Mouse (Mus musculus) layer of hippocampus, adult 18-20 months (tissue): ENCODE data around the gene Cxcr1. TPM values are rescaled to one million over a fixed set of nuclear protein-coding genes. Genes with fewer than 3 reads are reported as not detected.
A peak's percentile ranks its signal among the peaks of the same experiment; 100 is the strongest.
"Not testable (repeated sequence)": the region's sequence is repeated elsewhere in the genome, so short reads cannot be mapped to it uniquely, and the experiment has no call there.

Experiments used
- DNase-seq, 2 experiments: peaks; one replicate each; pipeline ENCODE4 v3.0.0; 2022; ENCODE audit warnings: low spot score in 2 of 2
- total RNA-seq, 2 experiments: library from RNA; stranded (reverse); gene quantifications; 2 replicates each; pipeline ENCODE4 v1.2.3; 2021

Cxcr1 gene
- total RNA-seq, 2 experiments from 2014 or later, result not detected

DNA sequence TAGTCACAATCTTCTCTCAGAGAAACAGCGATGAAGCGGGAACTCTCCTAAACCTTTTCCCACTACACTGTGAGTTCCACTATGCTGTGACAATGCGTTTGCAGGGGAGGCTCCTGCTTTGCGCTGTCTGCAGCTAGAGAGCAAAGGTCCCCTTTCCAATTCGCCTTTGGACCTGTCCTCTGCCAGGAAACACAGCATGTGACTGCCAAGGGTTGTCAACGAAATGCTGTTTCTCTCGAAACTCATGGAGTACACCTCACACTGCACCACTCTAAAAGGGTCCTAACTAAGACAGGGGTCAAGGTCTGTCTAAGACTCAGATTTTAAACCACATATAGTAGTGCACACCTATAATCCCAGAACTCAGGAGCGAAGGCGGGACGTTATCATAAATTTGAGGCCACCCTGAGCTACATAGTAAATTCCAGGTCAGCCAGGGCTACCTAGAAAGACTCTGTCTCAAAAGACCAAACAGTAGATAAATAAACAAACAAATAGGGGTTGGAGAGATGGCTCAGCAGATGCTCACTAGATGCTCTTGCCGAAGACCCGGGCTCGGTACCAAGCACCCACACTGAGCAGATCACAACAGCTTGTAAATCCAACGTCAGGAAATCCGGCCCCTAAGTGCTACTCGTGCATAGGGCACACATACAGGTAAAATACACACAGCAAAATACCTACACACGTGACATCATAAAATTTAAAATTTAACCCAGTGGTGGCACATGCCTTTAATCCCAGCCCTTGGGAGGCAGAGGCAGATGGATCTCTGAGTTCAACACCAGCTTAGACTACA lies 2.4 kb upstream of the Cxcr1 start:
- DNase-seq, result peak in 1 of 2 experiments; percentile 49

DNA sequence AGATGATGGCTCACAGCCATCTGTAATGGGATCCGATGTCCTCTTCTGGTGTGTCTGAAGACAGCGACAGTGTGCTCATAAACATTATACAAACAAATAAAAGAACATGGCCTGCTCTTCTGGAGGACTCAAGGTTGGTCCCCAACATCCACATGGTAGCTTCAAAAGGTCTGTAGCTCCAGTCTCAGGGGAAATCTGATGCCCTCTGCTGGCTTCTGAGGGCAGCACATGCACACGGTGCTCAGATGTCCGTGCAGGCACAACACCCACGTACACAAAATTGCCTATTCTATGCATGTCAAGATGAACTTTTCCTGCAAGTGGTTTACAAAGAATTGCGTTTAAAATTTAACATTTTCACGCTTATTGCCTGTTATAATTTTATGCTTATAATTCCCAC lies 1.5 kb upstream of the Cxcr1 start:
- peak in 1 of 2 experiments; percentile 32 for DNase-seq

DNA sequence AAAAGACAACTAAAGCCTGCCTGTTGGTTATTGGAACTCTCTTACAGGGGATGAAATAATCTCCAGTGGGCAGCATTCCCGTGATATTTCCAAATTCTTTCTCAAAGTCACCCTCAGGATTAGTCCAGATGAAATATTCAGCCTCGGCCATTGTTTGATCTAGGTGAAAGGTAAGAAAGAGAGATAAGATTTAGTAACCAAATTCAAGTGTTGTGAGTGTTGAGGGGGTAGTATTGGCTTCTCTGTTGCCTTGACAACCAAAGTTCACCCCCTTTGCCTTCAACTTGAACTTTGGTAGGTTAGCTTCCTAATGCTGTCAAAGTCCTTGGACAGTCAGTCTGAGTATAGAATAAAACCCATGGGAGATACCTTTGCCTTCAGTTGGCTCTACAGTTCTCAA lies 1.7 kb downstream of the Cxcr1 start:
- DNase-seq, result no peak

DNA sequence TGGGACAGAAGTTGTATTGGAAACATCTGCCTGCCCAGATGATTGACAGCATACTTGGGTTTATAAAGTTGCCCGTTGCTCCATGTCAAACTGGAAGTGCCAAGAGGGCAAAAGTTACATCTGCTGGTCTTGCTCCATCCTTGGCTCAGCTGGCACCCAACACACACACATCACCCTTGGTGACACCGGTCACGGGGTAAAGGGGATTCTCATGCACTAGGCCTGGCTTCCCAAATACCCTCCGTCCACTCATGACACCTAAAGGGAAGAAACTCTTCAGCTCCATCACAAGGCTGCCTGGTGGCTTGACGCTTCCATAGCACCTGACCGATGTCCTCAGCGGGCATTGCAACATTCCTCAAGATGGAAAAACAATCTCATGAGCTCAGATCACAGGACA lies 4.0 kb downstream of the Cxcr1 start:
- DNase-seq, result no peak

DNA sequence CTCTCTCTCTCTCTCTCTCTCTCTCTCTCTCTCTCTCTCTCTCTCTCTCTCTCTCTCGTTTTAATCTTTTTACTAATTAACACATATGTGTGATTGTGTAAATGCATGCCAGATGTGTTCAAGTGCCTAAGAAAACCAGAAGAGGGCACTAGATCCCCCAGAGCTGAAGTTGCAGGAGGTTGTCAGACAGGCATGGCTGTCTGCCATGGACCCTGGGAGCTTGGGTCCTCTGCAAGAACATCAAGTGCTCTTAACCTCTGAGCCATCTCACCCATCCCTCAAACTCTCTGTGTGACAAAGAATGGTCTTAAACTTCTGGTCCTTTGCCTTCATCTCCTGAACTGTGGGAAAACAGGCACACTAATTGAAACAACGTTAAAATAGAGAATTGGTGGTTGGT lies 11.4 kb downstream of the Cxcr1 start:
- no peak for DNase-seq

- DNase-seq, result no peak
Observed at GRCm38 (mm10) chr1:74181462-74181861, 13.0 kb downstream of the Cxcr1 start.

DNA sequence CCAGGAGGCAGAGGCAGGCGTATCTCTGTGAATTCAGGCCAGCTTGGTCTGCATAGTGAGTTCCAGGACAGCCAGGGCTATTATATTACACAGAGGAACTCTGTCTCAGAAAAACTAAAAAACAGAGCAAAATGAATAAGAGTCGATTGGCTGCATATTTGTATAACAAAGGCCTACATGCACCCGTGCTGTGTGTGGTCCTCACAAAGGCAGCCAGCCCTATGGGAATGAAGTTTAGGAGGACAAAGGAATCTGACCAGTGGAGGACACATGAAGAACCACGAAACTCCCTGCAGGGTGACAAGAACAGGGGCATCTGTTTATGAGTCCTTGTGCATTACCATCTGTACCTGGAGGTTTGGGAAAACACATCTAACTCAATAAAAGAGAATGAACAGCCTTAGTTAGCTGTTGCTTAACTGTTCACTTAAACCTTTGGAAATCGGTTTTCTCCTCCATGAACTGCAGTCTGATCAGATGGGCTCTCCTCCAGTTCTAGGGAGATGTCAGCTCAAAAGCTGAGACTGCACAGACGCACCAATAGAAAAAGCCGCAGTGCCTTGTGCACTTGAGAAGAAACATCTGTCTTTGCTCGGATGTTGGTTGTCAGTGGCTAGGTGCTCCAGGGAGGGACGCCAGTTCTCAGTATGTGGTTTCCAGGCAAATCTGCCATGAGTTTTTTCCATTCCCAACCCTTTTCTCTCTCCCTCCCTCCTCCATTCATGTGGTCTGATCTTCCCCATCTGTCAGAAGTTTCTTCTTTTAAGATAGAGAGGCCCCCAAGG lies 14.6 kb downstream of the Cxcr1 start:
- DNase-seq, result no peak

DNA sequence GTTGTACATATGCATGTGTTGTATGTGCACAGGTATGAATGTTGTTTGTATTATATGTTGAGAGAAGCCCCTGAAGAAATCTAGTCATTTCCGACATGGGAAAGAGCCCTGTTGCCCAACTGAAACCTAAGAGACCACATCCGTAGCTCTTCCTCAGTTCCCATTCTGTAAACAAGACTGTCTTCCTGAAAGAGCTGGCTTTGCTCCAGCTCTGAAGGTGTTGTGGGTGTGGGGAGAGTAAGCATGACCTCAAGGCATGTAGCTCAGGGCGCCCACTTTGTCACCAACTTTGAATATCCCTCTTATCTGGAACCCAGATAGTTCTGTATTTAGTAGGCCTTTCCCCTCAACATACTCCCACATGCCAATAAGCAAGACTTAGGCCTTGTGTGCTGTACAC lies 15.8 kb downstream of the Cxcr1 start:
- no peak for DNase-seq

DNA sequence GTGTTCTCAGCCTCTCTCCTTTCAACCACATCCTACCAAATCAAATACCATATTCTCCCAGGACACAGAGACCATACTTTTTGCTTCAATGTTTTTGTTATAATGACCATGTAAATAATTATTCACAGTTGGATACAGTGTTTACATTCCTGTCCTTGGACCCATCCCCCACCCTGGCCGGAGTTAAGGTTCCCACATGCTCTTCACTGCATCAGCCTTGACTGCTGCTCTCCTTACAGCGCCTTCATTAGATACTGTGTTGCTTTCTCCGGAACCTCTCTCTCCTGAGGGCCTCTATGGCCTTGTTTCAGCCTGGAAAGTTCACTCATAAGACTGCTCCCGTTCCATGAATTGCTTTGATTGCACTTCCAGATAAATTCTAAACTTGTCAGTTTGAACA lies 18.7 kb downstream of the Cxcr1 start:
- no peak for DNase-seq

- DNase-seq, result no peak
Observed at GRCm38 (mm10) chr1:74172722-74173121, 21.7 kb downstream of the Cxcr1 start.

- no peak for DNase-seq
Observed at GRCm38 (mm10) chr1:74169721-74170120, 24.7 kb downstream of the Cxcr1 start.

GRCm38 (mm10) chr1:74167136-74167535 lies 27.3 kb downstream of the Cxcr1 start:
- DNase-seq, result no peak

DNA sequence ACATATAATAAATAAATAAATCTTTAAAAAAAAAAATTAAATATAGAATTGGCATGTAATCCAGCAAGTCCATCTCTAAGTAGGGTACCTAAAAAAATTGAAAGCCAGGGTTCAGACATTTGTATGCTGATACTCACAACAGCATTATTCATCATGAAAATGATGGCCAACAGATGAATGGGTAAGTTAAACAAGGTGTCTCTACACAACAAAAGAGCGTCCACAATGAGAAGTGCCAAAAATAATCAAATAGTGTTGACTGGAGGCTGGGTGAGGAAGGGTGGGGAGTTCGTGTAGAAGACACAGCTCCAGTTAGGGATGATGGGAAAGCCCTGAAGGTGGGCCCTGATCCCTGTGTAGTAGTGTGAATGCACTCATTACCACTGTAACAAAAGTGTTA lies 34.4 kb downstream of the Cxcr1 start:
- DNase-seq, result no peak

GRCm38 (mm10) chr1:74159613-74160012 lies 34.8 kb downstream of the Cxcr1 start:
- DNase-seq, result not testable (repeated sequence)

DNA sequence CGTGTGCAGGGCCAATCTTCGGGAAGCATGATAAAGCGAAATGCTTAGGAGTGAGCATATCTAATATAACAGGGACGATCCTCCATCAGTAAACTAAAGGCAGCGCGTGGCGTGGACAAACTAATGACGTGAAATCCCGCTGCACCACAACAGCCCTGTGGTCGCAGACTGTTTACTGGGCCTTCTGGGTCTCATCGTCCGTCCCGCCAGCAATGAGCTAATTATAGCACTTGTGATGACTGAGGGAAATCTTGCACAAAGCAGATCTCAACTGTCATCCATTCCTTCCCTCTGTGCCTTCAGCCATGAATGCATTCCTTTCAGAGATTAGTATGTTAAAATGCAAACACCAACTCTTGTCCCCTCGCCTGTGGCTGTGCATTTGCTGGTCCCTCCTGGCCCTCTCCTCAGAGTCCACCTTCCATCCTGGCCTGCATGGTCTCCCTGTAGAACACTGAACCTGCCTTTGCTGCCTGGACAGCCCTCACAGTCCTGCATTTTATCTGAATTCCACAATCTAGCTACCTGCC lies 38.0 kb downstream of the Cxcr1 start:
- no peak for DNase-seq

DNA sequence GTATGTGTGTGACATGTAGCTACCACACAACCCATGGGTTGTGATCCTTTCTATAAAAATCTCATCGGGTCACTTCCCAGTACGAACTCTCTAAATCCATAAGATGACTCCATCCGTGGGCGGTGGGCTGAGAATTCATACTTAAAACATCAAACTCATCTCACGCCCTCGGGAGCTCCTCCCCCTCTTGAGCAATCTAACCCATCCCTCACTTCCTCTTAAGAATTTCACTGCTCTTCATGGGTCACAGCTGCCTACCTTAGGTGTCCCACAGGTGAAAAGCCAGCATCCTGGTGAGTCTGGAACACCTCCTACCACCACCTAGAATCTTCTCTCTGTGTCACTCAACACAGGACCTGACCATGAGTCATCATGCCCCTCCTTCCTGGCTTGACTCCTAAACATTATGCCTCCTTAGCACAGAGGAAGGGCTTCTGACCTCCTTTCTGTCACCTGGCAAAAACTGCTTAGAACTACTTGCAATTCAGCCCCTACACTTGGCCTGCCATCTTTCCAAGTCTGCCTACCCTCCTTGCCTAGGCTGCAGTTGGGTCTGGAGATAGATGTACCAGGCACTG lies 38.9 kb downstream of the Cxcr1 start:
- DNase-seq, result no peak

DNA sequence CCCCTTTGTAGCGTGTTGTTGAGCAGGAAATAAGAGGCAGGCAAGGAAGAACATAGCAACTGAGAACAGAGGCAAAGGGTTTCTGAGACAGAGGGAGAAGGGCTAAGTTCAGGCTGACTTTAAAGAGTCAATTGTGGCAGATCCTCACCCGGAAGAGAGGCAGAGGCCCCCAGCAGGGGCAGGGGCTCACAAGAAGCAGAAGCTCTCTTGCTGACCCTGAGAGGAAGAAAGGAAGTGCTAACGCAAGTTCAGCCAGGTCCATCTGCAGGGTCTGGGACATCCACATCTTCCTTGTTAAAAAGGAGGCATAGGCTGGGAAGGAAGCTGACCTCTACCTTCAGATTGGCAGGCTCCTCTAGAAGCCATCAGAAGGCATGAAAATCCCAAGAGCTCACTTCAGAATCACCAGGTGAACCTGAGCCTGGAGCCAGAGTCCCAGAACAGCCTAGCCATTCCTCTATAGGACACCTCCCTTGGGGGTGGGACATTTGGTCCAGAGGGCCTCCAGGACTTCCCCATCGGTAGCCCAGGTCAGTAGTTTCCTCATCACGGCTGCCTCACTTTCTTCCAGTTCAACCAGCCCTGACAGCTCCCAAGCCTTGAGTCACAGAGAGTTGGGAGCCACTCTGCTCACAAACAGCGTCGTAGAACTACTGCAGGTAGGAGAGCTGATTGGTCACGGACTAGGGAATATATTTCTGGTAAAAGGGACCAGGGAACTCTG lies 40.8 kb downstream of the Cxcr1 start, which contains the start of gene Cxcr2:
Gene Cxcr2 (plus strand): TSS at position 529 of the 724 bp plus-strand sequence.
- no peak for DNase-seq

DNA sequence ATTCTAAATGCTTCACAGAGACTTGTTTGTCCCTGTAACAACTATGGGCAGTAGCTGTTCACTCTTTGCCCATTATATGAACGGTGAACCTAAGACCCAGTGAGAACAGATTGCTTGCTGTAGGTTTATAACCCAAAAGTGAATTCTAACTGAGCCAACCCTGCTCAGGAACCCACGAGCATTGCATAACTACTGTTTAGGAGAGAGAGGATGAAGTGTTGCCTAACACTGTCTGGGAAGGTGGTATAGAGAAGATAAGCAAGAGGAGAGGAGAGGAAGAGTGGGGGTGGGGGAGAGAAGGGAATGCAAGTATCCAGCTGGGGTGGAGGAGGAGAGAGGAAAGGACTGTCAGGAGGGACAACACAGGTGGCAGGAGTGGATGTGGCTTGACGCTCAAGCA lies 43.3 kb downstream of the Cxcr1 start:
- DNase-seq, result no peak

DNA sequence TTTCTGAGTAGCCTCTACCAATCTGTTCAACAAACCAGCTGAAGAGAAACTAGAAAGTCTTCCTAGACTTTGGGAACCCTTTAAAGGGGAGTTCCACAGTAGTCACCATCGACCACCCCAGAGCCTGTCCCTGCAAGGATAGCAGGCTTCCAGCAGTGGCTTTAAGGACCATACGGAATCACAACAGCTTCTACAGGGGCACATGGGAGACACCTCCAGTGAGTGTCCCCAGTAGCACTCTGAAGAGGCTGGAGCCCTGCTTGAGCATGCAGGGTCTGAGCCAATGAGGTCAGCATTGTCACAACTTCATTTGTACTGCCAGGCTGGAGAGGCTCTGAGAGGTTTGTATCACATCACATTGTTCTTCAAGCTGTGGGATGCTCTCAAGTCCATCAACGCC lies 44.3 kb downstream of the Cxcr1 start:
- DNase-seq, result no peak

DNA sequence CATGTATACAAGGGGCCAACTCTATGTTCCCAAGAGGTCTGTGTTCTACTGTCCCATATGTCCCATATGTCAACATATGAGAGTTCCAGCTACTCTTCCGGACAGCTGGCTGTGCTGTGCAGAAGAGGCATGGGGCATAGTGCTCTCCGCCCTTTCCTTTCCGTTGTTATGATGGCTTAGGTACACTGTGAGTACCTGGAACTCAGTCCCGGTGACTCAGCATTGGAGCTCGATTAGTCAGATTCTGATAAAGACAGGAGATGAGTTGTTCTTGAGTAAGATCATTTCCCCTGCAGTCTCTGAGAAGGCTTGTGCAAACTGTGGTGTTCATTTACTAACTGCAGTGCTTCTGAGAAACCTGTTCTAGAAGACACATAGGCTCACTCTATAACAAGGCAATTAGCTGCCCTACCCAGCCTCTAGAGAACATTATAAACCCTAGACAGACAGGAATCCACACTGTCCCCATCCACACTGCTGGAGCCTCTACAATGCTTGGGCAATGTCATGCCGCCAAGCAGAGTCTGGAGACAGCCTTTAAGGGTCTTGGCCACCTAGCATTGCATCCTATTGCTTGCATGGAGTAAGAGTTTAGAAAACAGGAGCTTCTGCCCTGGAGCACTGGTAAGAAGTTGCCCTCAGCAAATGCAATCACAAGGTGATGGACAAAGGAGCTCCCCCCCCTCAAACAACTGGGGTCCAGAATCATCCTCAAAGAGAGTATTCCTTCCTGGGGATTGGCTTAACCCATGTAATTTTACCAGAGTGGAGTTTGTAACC lies 45.1 kb downstream of the Cxcr1 start:
- DNase-seq, result no peak
